Mouse (Mus musculus): ENCODE results near the gene Fcho2. TPM values are rescaled to one million over a fixed set of nuclear protein-coding genes. Genes with fewer than 3 reads are reported as not detected.

The Fcho2 gene
- total RNA-seq, 2 experiments from 2014 or later: 18.3 to 43.0 TPM

- ATAC-seq (replicated peaks; ENCODE audit: low FRiP score, low TSS enrichment, poor library complexity, severe bottlenecking): peak; percentile 59
Observed at GRCm38 (mm10) chr13:98726494-98726893, 88.8 kb downstream of the Fcho2 start.

GRCm38 (mm10) chr13:98723430-98723829, 91.8 kb downstream of the Fcho2 start:
- no peak for ATAC-seq (replicated peaks; ENCODE audit: low FRiP score, low TSS enrichment, poor library complexity, severe bottlenecking)

GRCm38 (mm10) chr13:98722296-98722695, 93.0 kb downstream of the Fcho2 start:
- no peak for ATAC-seq (replicated peaks; ENCODE audit: low FRiP score, low TSS enrichment, poor library complexity, severe bottlenecking)

GRCm38 (mm10) chr13:98716176-98716575, 99.1 kb downstream of the Fcho2 start:
- no peak for ATAC-seq (replicated peaks; ENCODE audit: low FRiP score, low TSS enrichment, poor library complexity, severe bottlenecking)

- ATAC-seq (replicated peaks; ENCODE audit: low FRiP score, low TSS enrichment, poor library complexity, severe bottlenecking): no peak
Observed at GRCm38 (mm10) chr13:98715443-98715990, 99.7 kb downstream of the Fcho2 start.

GRCm38 (mm10) chr13:98710655-98711054, 104.6 kb downstream of the Fcho2 start:
- no peak for ATAC-seq (replicated peaks; ENCODE audit: low FRiP score, low TSS enrichment, poor library complexity, severe bottlenecking)

- no peak for ATAC-seq (replicated peaks; ENCODE audit: low FRiP score, low TSS enrichment, poor library complexity, severe bottlenecking)
Observed at GRCm38 (mm10) chr13:98710236-98710635, 105.0 kb downstream of the Fcho2 start.

GRCm38 (mm10) chr13:98705501-98705900, 109.7 kb downstream of the Fcho2 start:
- ATAC-seq (replicated peaks; ENCODE audit: low FRiP score, low TSS enrichment, poor library complexity, severe bottlenecking): no peak

GRCm38 (mm10) chr13:98703786-98704185, 111.5 kb downstream of the Fcho2 start:
- no peak for ATAC-seq (replicated peaks; ENCODE audit: low FRiP score, low TSS enrichment, poor library complexity, severe bottlenecking)

GRCm38 (mm10) chr13:98702361-98702760, 112.9 kb downstream of the Fcho2 start:
- ATAC-seq (replicated peaks; ENCODE audit: low FRiP score, low TSS enrichment, poor library complexity, severe bottlenecking): no peak

- ATAC-seq (replicated peaks; ENCODE audit: low FRiP score, low TSS enrichment, poor library complexity, severe bottlenecking): no peak
Observed at GRCm38 (mm10) chr13:98701309-98701675, 114.0 kb downstream of the Fcho2 start.

- ATAC-seq (replicated peaks; ENCODE audit: low FRiP score, low TSS enrichment, poor library complexity, severe bottlenecking): no peak
Observed at GRCm38 (mm10) chr13:98700661-98701308, 114.5 kb downstream of the Fcho2 start.

- no peak for ATAC-seq (replicated peaks; ENCODE audit: low FRiP score, low TSS enrichment, poor library complexity, severe bottlenecking)
Observed at GRCm38 (mm10) chr13:98699982-98700540, 115.2 kb downstream of the Fcho2 start.

GRCm38 (mm10) chr13:98699051-98699744, 116.1 kb downstream of the Fcho2 start:
- no peak for ATAC-seq (replicated peaks; ENCODE audit: low FRiP score, low TSS enrichment, poor library complexity, severe bottlenecking)

GRCm38 (mm10) chr13:98696716-98697115, 118.5 kb downstream of the Fcho2 start:
- ATAC-seq (replicated peaks; ENCODE audit: low FRiP score, low TSS enrichment, poor library complexity, severe bottlenecking): no peak

- no peak for ATAC-seq (replicated peaks; ENCODE audit: low FRiP score, low TSS enrichment, poor library complexity, severe bottlenecking)
Observed at GRCm38 (mm10) chr13:98695546-98695945, 119.7 kb downstream of the Fcho2 start.

- no peak for ATAC-seq (replicated peaks; ENCODE audit: low FRiP score, low TSS enrichment, poor library complexity, severe bottlenecking)
Observed at GRCm38 (mm10) chr13:98694773-98695314, 120.4 kb downstream of the Fcho2 start, which contains the start of gene Tmem171. Tmem171 (minus strand) TSS chr13:98694834.

- no peak for ATAC-seq (replicated peaks; ENCODE audit: low FRiP score, low TSS enrichment, poor library complexity, severe bottlenecking)
Observed at GRCm38 (mm10) chr13:98693316-98693715, 121.9 kb downstream of the Fcho2 start.

- no peak for ATAC-seq (replicated peaks; ENCODE audit: low FRiP score, low TSS enrichment, poor library complexity, severe bottlenecking)
Observed at GRCm38 (mm10) chr13:98691956-98692515, 123.2 kb downstream of the Fcho2 start.

- no peak for ATAC-seq (replicated peaks; ENCODE audit: low FRiP score, low TSS enrichment, poor library complexity, severe bottlenecking)
Observed at GRCm38 (mm10) chr13:98690886-98691285, 124.4 kb downstream of the Fcho2 start.

Measured in megakaryocyte-erythroid progenitor cell, adult 5-6 weeks (primary cell).